Mouse (Mus musculus): Measurements from ENCODE around the gene Fam181a. TPM values are rescaled to one million over a fixed set of nuclear protein-coding genes. Genes with fewer than 3 reads are reported as not detected.

Fam181a gene
- polyA plus RNA-seq, 1 experiment from 2014 or later, result not detected

- H3K9ac ChIP-seq (ENCODE audit: low read length), result no peak overlapping the region
- peaks cover 4% of the 10 kb centered on the region for H3K27me3 ChIP-seq (ENCODE audit: control insufficient read depth, insufficient read depth, low read depth, low read length)
- peak; percentile 37 for ATAC-seq (ENCODE audit: low read depth)
- no peaks in the 10 kb centered on the region; the same call in 1 of the 2 replicates for H3K9me3 ChIP-seq (ENCODE audit: control insufficient read depth, low read length)
- 48% methylated on average over 8 of the region's 8 CpGs for WGBS
- no peak overlapping the region for H3K4me3 ChIP-seq (ENCODE audit: low read length)
- no peaks in the 10 kb centered on the region for H3K36me3 ChIP-seq (ENCODE audit: control insufficient read depth, insufficient read depth, low read length)
- no peak overlapping the region for H3K27ac ChIP-seq (ENCODE audit: low read length)
- H3K4me1 ChIP-seq (replicated peaks; ENCODE audit: control insufficient read depth, insufficient read depth, low read length), result peaks cover 3% of the 10 kb centered on the region; the same call in 1 of the 2 replicates
- no peak overlapping the region for H3K4me2 ChIP-seq (ENCODE audit: low read depth, low read length)
These were observed 1.1 kb downstream of the Fam181a start for GRCm38 (mm10) chr12:103311921-103312320.

GRCm38 (mm10) chr12:103313274-103313673 lies 2.5 kb downstream of the Fam181a start:
- Histone ChIP-seq H3K36me3 (ENCODE audit: control insufficient read depth, insufficient read depth, low read length) (no peaks in the 10 kb centered on the region), H3K9me3 (ENCODE audit: control insufficient read depth, low read length) (no peaks in the 10 kb centered on the region; the same call in 1 of the 2 replicates), H3K27ac (ENCODE audit: low read length) (no peak overlapping the region), H3K27me3 (ENCODE audit: control insufficient read depth, insufficient read depth, low read depth, low read length) (peaks cover 4% of the 10 kb centered on the region), H3K4me3 (ENCODE audit: low read length) (no peak overlapping the region), H3K9ac (ENCODE audit: low read length) (no peak overlapping the region), H3K4me1 (replicated peaks; ENCODE audit: control insufficient read depth, insufficient read depth, low read length) (peaks cover 3% of the 10 kb centered on the region; the same call in 1 of the 2 replicates), H3K4me2 (ENCODE audit: low read depth, low read length) (no peak overlapping the region)
- WGBS, result 76% methylated on average over 6 of the region's 6 CpGs
- ATAC-seq (ENCODE audit: low read depth), result no peak

- Histone ChIP-seq H3K9ac (ENCODE audit: low read length) (no peak overlapping the region), H3K4me3 (ENCODE audit: low read length) (no peak overlapping the region), H3K27ac (ENCODE audit: low read length) (no peak overlapping the region), H3K27me3 (ENCODE audit: control insufficient read depth, insufficient read depth, low read depth, low read length) (peaks cover 4% of the 10 kb centered on the region), H3K36me3 (ENCODE audit: control insufficient read depth, insufficient read depth, low read length) (no peaks in the 10 kb centered on the region), H3K9me3 (ENCODE audit: control insufficient read depth, low read length) (no peaks in the 10 kb centered on the region; the same call in 1 of the 2 replicates), H3K4me2 (ENCODE audit: low read depth, low read length) (no peak overlapping the region), H3K4me1 (replicated peaks; ENCODE audit: control insufficient read depth, insufficient read depth, low read length) (peaks cover 3% of the 10 kb centered on the region; the same call in 1 of the 2 replicates)
- WGBS, result 46% methylated on average over 21 of the region's 21 CpGs
- no peak for ATAC-seq (ENCODE audit: low read depth)
These were observed 3.3 kb downstream of the Fam181a start for GRCm38 (mm10) chr12:103313871-103314639.

GRCm38 (mm10) chr12:103314640-103315361 lies 4.0 kb downstream of the Fam181a start:
- Histone ChIP-seq H3K9ac (ENCODE audit: low read length) (no peak overlapping the region), H3K4me1 (replicated peaks; ENCODE audit: control insufficient read depth, insufficient read depth, low read length) (peaks cover 3% of the 10 kb centered on the region; the same call in 1 of the 2 replicates), H3K27me3 (ENCODE audit: control insufficient read depth, insufficient read depth, low read depth, low read length) (peaks cover 4% of the 10 kb centered on the region), H3K27ac (ENCODE audit: low read length) (no peak overlapping the region), H3K9me3 (ENCODE audit: control insufficient read depth, low read length) (no peaks in the 10 kb centered on the region; the same call in 1 of the 2 replicates), H3K4me2 (ENCODE audit: low read depth, low read length) (peak overlapping the region; percentile 45), H3K4me3 (ENCODE audit: low read length) (no peak overlapping the region), H3K36me3 (ENCODE audit: control insufficient read depth, insufficient read depth, low read length) (no peaks in the 10 kb centered on the region)
- ATAC-seq (ENCODE audit: low read depth), result peak; percentile 31; the same call in 1 of the 2 replicates
- 7% methylated on average over 25 of the region's 25 CpGs for WGBS

GRCm38 (mm10) chr12:103315831-103316545 lies 5.2 kb downstream of the Fam181a start:
- Histone ChIP-seq H3K4me3 (ENCODE audit: low read length) (no peak overlapping the region), H3K4me2 (ENCODE audit: low read depth, low read length) (no peak overlapping the region), H3K27me3 (ENCODE audit: control insufficient read depth, insufficient read depth, low read depth, low read length) (peaks cover 4% of the 10 kb centered on the region), H3K36me3 (ENCODE audit: control insufficient read depth, insufficient read depth, low read length) (no peaks in the 10 kb centered on the region), H3K9me3 (ENCODE audit: control insufficient read depth, low read length) (no peaks in the 10 kb centered on the region), H3K27ac (ENCODE audit: low read length) (no peak overlapping the region), H3K4me1 (replicated peaks; ENCODE audit: control insufficient read depth, insufficient read depth, low read length) (peaks cover 3% of the 10 kb centered on the region; the same call in 1 of the 2 replicates), H3K9ac (ENCODE audit: low read length) (no peak overlapping the region)
- WGBS, result 45% methylated on average over 20 of the region's 20 CpGs
- no peak for ATAC-seq (ENCODE audit: low read depth)

GRCm38 (mm10) chr12:103322801-103323200 lies 12.0 kb downstream of the Fam181a start:
- no peak overlapping the region for H3K4me2 ChIP-seq (ENCODE audit: low read depth, low read length)
- no peaks in the 10 kb centered on the region for H3K9me3 ChIP-seq (ENCODE audit: control insufficient read depth, low read length)
- peaks cover 11% of the 10 kb centered on the region for H3K27me3 ChIP-seq (ENCODE audit: control insufficient read depth, insufficient read depth, low read depth, low read length)
- no peak overlapping the region for H3K4me3 ChIP-seq (ENCODE audit: low read length)
- no peaks in the 10 kb centered on the region for H3K4me1 ChIP-seq (replicated peaks; ENCODE audit: control insufficient read depth, insufficient read depth, low read length)
- H3K36me3 ChIP-seq (ENCODE audit: control insufficient read depth, insufficient read depth, low read length), result no peaks in the 10 kb centered on the region
- 33% methylated on average over 3 of the region's 3 CpGs for WGBS
- ATAC-seq (ENCODE audit: low read depth), result no peak
- H3K27ac ChIP-seq (ENCODE audit: low read length), result no peak overlapping the region
- H3K9ac ChIP-seq (ENCODE audit: low read length), result no peak overlapping the region

GRCm38 (mm10) chr12:103325156-103325857 lies 14.5 kb downstream of the Fam181a start:
- Histone ChIP-seq H3K27me3 (ENCODE audit: control insufficient read depth, insufficient read depth, low read depth, low read length) (peaks cover 11% of the 10 kb centered on the region), H3K9me3 (ENCODE audit: control insufficient read depth, low read length) (no peaks in the 10 kb centered on the region), H3K4me3 (ENCODE audit: low read length) (peak overlapping the region; percentile 37), H3K4me2 (ENCODE audit: low read depth, low read length) (peak overlapping the region; percentile 61), H3K36me3 (ENCODE audit: control insufficient read depth, insufficient read depth, low read length) (no peaks in the 10 kb centered on the region), H3K9ac (ENCODE audit: low read length) (peak overlapping the region; percentile 32; the same call in 1 of the 2 replicates), H3K4me1 (replicated peaks; ENCODE audit: control insufficient read depth, insufficient read depth, low read length) (0 out of 2 replicates have a peak, but pooled peaks cover 3% of the 10 kb centered on the region), H3K27ac (ENCODE audit: low read length) (no peak overlapping the region)
- ATAC-seq (ENCODE audit: low read depth), result peak; percentile 92
- WGBS, result 7% methylated on average over 51 of the region's 60 CpGs

GRCm38 (mm10) chr12:103326569-103326968 lies 15.8 kb downstream of the Fam181a start:
- no peak overlapping the region for H3K4me3 ChIP-seq (ENCODE audit: low read length)
- WGBS, result 66% methylated on average over 4 of the region's 4 CpGs
- H3K9ac ChIP-seq (ENCODE audit: low read length), result no peak overlapping the region
- H3K27ac ChIP-seq (ENCODE audit: low read length), result no peak overlapping the region
- peaks cover 11% of the 10 kb centered on the region for H3K27me3 ChIP-seq (ENCODE audit: control insufficient read depth, insufficient read depth, low read depth, low read length)
- 0 out of 2 replicates have a peak, but pooled peaks cover 3% of the 10 kb centered on the region for H3K4me1 ChIP-seq (replicated peaks; ENCODE audit: control insufficient read depth, insufficient read depth, low read length)
- ATAC-seq (ENCODE audit: low read depth), result no peak
- no peaks in the 10 kb centered on the region for H3K9me3 ChIP-seq (ENCODE audit: control insufficient read depth, low read length)
- H3K4me2 ChIP-seq (ENCODE audit: low read depth, low read length), result no peak overlapping the region
- H3K36me3 ChIP-seq (ENCODE audit: control insufficient read depth, insufficient read depth, low read length), result no peaks in the 10 kb centered on the region
